Mouse (Mus musculus) limb, embryonic 12.5 days (tissue): ENCODE data around the gene Crocc. TPM values are rescaled to one million over a fixed set of nuclear protein-coding genes. Genes with fewer than 3 reads are reported as not detected.

Experiments
- ATAC-seq: fragments of 200-750 bp; cut with Nextera tagmentation; 2 replicates; pipeline ENCODE4 v1.8.0; 2017; ENCODE audit warnings: low read depth, moderate TSS enrichment; ENCODE audit not compliant: insufficient number of reproducible peaks, insufficient read depth, low FRiP score, low TSS enrichment
- H3K27ac ChIP-seq: fragments of 300-500 bp; sonication (generic); 2 replicates; pipeline ENCODE4 v1.5.1; 2016; ENCODE audit warnings: mild to moderate bottlenecking, moderate library complexity
- H3K27me3 ChIP-seq: fragments of 300-500 bp; sonication (generic); 2 replicates; pipeline ENCODE4 v1.6.1; 2016; ENCODE audit warnings: mild to moderate bottlenecking, moderate library complexity
- H3K36me3 ChIP-seq: fragments of 300-500 bp; sonication (generic); 2 replicates; pipeline ENCODE4 v1.6.1; 2016; ENCODE audit warnings: mild to moderate bottlenecking, moderate library complexity
- H3K4me1 ChIP-seq: fragments of 300-500 bp; sonication (generic); replicated peaks from 2 replicates; pipeline ENCODE4 v1.6.1; 2016
- H3K4me2 ChIP-seq: fragments of 300-500 bp; sonication (generic); 2 replicates; pipeline ENCODE4 v1.6.1; 2016; ENCODE audit warnings: mild to moderate bottlenecking, moderate library complexity
- H3K4me3 ChIP-seq: fragments of 300-500 bp; sonication (generic); replicated peaks from 2 replicates; pipeline ENCODE4 v1.5.1; 2016; ENCODE audit warnings: mild to moderate bottlenecking
- H3K9ac ChIP-seq: fragments of 300-500 bp; sonication (generic); replicated peaks from 2 replicates; pipeline ENCODE4 v1.6.1; 2016; ENCODE audit warnings: mild to moderate bottlenecking, moderate library complexity
- H3K9me3 ChIP-seq: fragments of 300-500 bp; sonication (generic); 2 replicates; pipeline ENCODE4 v1.6.1; 2016; ENCODE audit warnings: mild to moderate bottlenecking, moderate library complexity
- WGBS: fragments of 180-500 bp; shearing (Covaris S2); methylation state at CpG from one replicate; pipeline ENCODE4 v1.1.7; 2016; 5-methylcytosine and 5-hydroxymethylcytosine counted together
- polyA plus RNA-seq: library from polyadenylated mRNA; unstranded; fragments of >200 nt; fragmentation: Nextera tagmentation; extraction: Ambion mirVana; gene quantifications from 2 replicates; pipeline ENCODE4 v1.2.1, GENCODE M21; 2016

Crocc gene
- polyA plus RNA-seq, 1 experiment from 2014 or later: 11.1 TPM

- Histone ChIP-seq H3K27me3 (no peaks in the 10 kb centered on the region), H3K27ac (no peak overlapping the region), H3K4me3 (no peak overlapping the region), H3K4me2 (no peak overlapping the region), H3K4me1 (no peaks in the 10 kb centered on the region), H3K36me3 (peaks cover 71% of the 10 kb centered on the region), H3K9me3 (no peaks in the 10 kb centered on the region), H3K9ac (no peak overlapping the region)
- 87% methylated on average over 12 of the region's 12 CpGs for WGBS
- no peak for ATAC-seq
Measured at GRCm38 (mm10) chr4:141066709-141067515, 6.6 kb upstream of the Crocc start.

- H3K9ac ChIP-seq: no peak overlapping the region
- no peak overlapping the region for H3K27ac ChIP-seq
- H3K27me3 ChIP-seq: no peaks in the 10 kb centered on the region
- H3K9me3 ChIP-seq: no peaks in the 10 kb centered on the region
- 10% methylated on average over 8 of the region's 8 CpGs for WGBS
- H3K4me1 ChIP-seq: peaks cover 8% of the 10 kb centered on the region; the same call in 1 of the 2 replicates
- no peak overlapping the region for H3K4me3 ChIP-seq
- H3K4me2 ChIP-seq: no peak overlapping the region
- peaks cover 53% of the 10 kb centered on the region for H3K36me3 ChIP-seq
- no peak for ATAC-seq
Measured at GRCm38 (mm10) chr4:141065123-141065522, 4.8 kb upstream of the Crocc start.

- no peak overlapping the region for H3K4me3 ChIP-seq
- no peaks in the 10 kb centered on the region for H3K27me3 ChIP-seq
- H3K27ac ChIP-seq: no peak overlapping the region
- H3K4me1 ChIP-seq: peaks cover 16% of the 10 kb centered on the region
- peaks cover 44% of the 10 kb centered on the region for H3K36me3 ChIP-seq
- H3K4me2 ChIP-seq: no peak overlapping the region
- H3K9ac ChIP-seq: no peak overlapping the region
- WGBS: 86% methylated on average over 4 of the region's 4 CpGs
- ATAC-seq: no peak
- H3K9me3 ChIP-seq: no peaks in the 10 kb centered on the region
Measured at GRCm38 (mm10) chr4:141064104-141064659, 3.8 kb upstream of the Crocc start.

GRCm38 (mm10) chr4:141059616-141060425 is 529 bp downstream of the Crocc start:
- Histone ChIP-seq H3K9me3 (no peaks in the 10 kb centered on the region), H3K4me2 (peak overlapping the region; percentile 75), H3K4me3 (peak overlapping the region; percentile 71), H3K4me1 (peaks cover 21% of the 10 kb centered on the region), H3K27ac (peak overlapping the region; percentile 92), H3K9ac (peak overlapping the region; percentile 89), H3K36me3 (peaks cover 34% of the 10 kb centered on the region), H3K27me3 (no peaks in the 10 kb centered on the region)
- WGBS: 1% methylated on average over 32 of the region's 32 CpGs
- no peak; the same call in 1 of the 2 replicates for ATAC-seq

GRCm38 (mm10) chr4:141058835-141059234 is 1.5 kb downstream of the Crocc start:
- Histone ChIP-seq H3K4me1 (peaks cover 25% of the 10 kb centered on the region), H3K9ac (no peak overlapping the region), H3K27ac (no peak overlapping the region), H3K36me3 (peaks cover 40% of the 10 kb centered on the region), H3K4me3 (no peak overlapping the region), H3K9me3 (no peaks in the 10 kb centered on the region), H3K27me3 (no peaks in the 10 kb centered on the region), H3K4me2 (no peak overlapping the region; the same call in 1 of the 2 replicates)
- WGBS: 81% methylated on average over 9 of the region's 9 CpGs
- no peak for ATAC-seq

- Histone ChIP-seq H3K9me3 (no peaks in the 10 kb centered on the region), H3K4me3 (no peak overlapping the region), H3K36me3 (peaks cover 54% of the 10 kb centered on the region), H3K4me2 (no peak overlapping the region), H3K4me1 (peaks cover 34% of the 10 kb centered on the region), H3K27ac (no peak overlapping the region), H3K27me3 (no peaks in the 10 kb centered on the region), H3K9ac (no peak overlapping the region)
- WGBS: 97% methylated on average over 10 of the region's 10 CpGs
- no peak for ATAC-seq
Measured at GRCm38 (mm10) chr4:141056970-141057369, 3.4 kb downstream of the Crocc start.

GRCm38 (mm10) chr4:141053568-141054161 is 6.7 kb downstream of the Crocc start:
- Histone ChIP-seq H3K27me3 (no peaks in the 10 kb centered on the region), H3K9ac (peak overlapping the region; percentile 5; the same call in 1 of the 2 replicates), H3K4me1 (peaks cover 16% of the 10 kb centered on the region), H3K4me2 (peak overlapping the region; percentile 17; the same call in 1 of the 2 replicates), H3K27ac (0 out of 2 replicates have a peak overlapping the region, but pooled peaks have one; percentile 29), H3K36me3 (peaks cover 70% of the 10 kb centered on the region), H3K4me3 (no peak overlapping the region), H3K9me3 (no peaks in the 10 kb centered on the region)
- ATAC-seq: no peak
- 42% methylated on average over 17 of the region's 17 CpGs for WGBS

- peak overlapping the region; percentile 17; the same call in 1 of the 2 replicates for H3K4me2 ChIP-seq
- ATAC-seq: no peak
- no peaks in the 10 kb centered on the region for H3K9me3 ChIP-seq
- peaks cover 71% of the 10 kb centered on the region for H3K36me3 ChIP-seq
- 56% methylated on average over 8 of the region's 8 CpGs for WGBS
- H3K9ac ChIP-seq: peak overlapping the region; percentile 5; the same call in 1 of the 2 replicates
- H3K4me1 ChIP-seq: peaks cover 16% of the 10 kb centered on the region
- H3K27me3 ChIP-seq: no peaks in the 10 kb centered on the region
- H3K27ac ChIP-seq: 0 out of 2 replicates have a peak overlapping the region, but pooled peaks have one; percentile 29
- no peak overlapping the region for H3K4me3 ChIP-seq
Measured at GRCm38 (mm10) chr4:141053138-141053537, 7.2 kb downstream of the Crocc start.

- H3K36me3 ChIP-seq: peaks cover 70% of the 10 kb centered on the region
- no peak for ATAC-seq
- H3K4me3 ChIP-seq: no peak overlapping the region
- H3K9ac ChIP-seq: no peak overlapping the region
- no peak overlapping the region for H3K27ac ChIP-seq
- H3K4me2 ChIP-seq: no peak overlapping the region
- WGBS: 89% methylated on average over 12 of the region's 12 CpGs
- no peaks in the 10 kb centered on the region for H3K27me3 ChIP-seq
- peaks cover 16% of the 10 kb centered on the region for H3K4me1 ChIP-seq
- H3K9me3 ChIP-seq: no peaks in the 10 kb centered on the region
Measured at GRCm38 (mm10) chr4:141052442-141052841, 7.9 kb downstream of the Crocc start.

- Histone ChIP-seq H3K9me3 (no peaks in the 10 kb centered on the region), H3K9ac (peak overlapping the region; percentile 14; the same call in 1 of the 2 replicates), H3K27me3 (no peaks in the 10 kb centered on the region), H3K27ac (no peak overlapping the region), H3K4me3 (no peak overlapping the region), H3K36me3 (peaks cover 63% of the 10 kb centered on the region), H3K4me2 (no peak overlapping the region), H3K4me1 (peaks cover 22% of the 10 kb centered on the region)
- ATAC-seq: no peak
- 37% methylated on average over 4 of the region's 4 CpGs for WGBS
Measured at GRCm38 (mm10) chr4:141049476-141049835, 10.9 kb downstream of the Crocc start.
